Mouse (Mus musculus) embryonic facial prominence, embryonic 15.5 days (tissue): ENCODE data around the gene Myocd. TPM values are rescaled to one million over a fixed set of nuclear protein-coding genes. Genes with fewer than 3 reads are reported as not detected.

Experiments used
- ATAC-seq: fragments of 200-750 bp; cut with Nextera tagmentation; 2 replicates; pipeline ENCODE4 v1.8.0; 2017; ENCODE audit warnings: low read depth, moderate TSS enrichment; ENCODE audit not compliant: insufficient number of reproducible peaks, low FRiP score, low TSS enrichment
- H3K27ac ChIP-seq: fragments of 300-500 bp; sonication (generic); replicated peaks from 2 replicates; pipeline ENCODE4 v1.5.1; 2015; ENCODE audit warnings: mild to moderate bottlenecking, inconsistent platforms
- H3K27me3 ChIP-seq: fragments of 300-500 bp; sonication (generic); 2 replicates; pipeline ENCODE4 v1.6.1; 2015; ENCODE audit warnings: inconsistent platforms
- H3K36me3 ChIP-seq: fragments of 300-500 bp; sonication (generic); 2 replicates; pipeline ENCODE4 v1.6.1; 2015; ENCODE audit warnings: mild to moderate bottlenecking, inconsistent platforms
- H3K4me1 ChIP-seq: fragments of 300-500 bp; sonication (generic); 2 replicates; pipeline ENCODE4 v1.6.1; 2015; ENCODE audit warnings: inconsistent platforms
- H3K4me2 ChIP-seq: fragments of 300-500 bp; sonication (generic); replicated peaks from 2 replicates; pipeline ENCODE4 v1.6.1; 2015; ENCODE audit warnings: mild to moderate bottlenecking, inconsistent platforms
- H3K4me3 ChIP-seq: fragments of 300-500 bp; sonication (generic); replicated peaks from 2 replicates; pipeline ENCODE4 v1.5.1; 2015; ENCODE audit warnings: mild to moderate bottlenecking, inconsistent platforms
- H3K9ac ChIP-seq: fragments of 300-500 bp; sonication (generic); 2 replicates; pipeline ENCODE4 v1.6.1; 2015; ENCODE audit warnings: inconsistent platforms
- H3K9me3 ChIP-seq: fragments of 300-500 bp; sonication (generic); replicated peaks from 2 replicates; pipeline ENCODE4 v1.6.1; 2016; ENCODE audit warnings: inconsistent platforms
- WGBS: fragments of 180-500 bp; shearing (Covaris S2); methylation state at CpG from one replicate; pipeline ENCODE4 v1.1.7; 2015; 5-methylcytosine and 5-hydroxymethylcytosine counted together
- polyA plus RNA-seq: library from polyadenylated mRNA; unstranded; fragments of >200 nt; fragmentation: Nextera tagmentation; extraction: Ambion mirVana; gene quantifications from 2 replicates; pipeline ENCODE4 v1.2.1, GENCODE M21; 2015

Myocd gene
- polyA plus RNA-seq, 1 experiment from 2014 or later = 7.9 TPM

GRCm38 (mm10) chr11:65139030-65139429 is 130.8 kb downstream of the Myocd start:
- Histone ChIP-seq H3K27me3 (no peaks in the 10 kb centered on the region), H3K4me1 (no peaks in the 10 kb centered on the region), H3K9me3 (no peaks in the 10 kb centered on the region), H3K27ac (no peak overlapping the region), H3K4me2 (no peak overlapping the region), H3K9ac (no peak overlapping the region), H3K4me3 (no peak overlapping the region), H3K36me3 (no peaks in the 10 kb centered on the region)
- WGBS = 90% methylated on average over 3 of the region's 3 CpGs
- no peak for ATAC-seq

DNA sequence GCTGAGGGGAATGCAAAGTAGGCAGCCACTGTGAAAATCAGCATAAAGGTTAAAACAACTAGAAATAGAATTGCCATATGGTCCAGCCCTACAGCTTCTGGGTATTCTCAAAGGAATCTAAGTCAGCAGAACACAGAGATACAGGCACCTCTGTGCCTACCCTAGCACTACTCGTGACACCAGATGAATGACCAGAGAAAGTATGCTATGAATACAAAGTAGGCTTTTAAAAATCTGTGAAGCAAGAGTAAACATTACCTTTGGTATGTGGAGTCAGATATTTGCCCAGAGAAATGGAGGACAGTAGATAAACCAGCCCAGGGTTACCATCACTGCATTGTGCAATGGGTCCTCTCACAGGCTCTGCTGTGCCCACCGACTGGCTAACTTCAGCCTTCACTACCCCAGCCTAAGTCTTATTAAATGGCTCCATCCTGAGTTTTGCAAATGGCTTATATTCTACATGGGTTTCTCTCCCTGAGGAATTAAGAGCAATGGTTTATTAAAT is 132.6 kb downstream of the Myocd start:
- ATAC-seq = no peak
- Histone ChIP-seq H3K4me3 (no peak overlapping the region), H3K27me3 (no peaks in the 10 kb centered on the region), H3K9ac (no peak overlapping the region), H3K9me3 (no peaks in the 10 kb centered on the region), H3K27ac (no peak overlapping the region), H3K4me2 (no peak overlapping the region), H3K4me1 (no peaks in the 10 kb centered on the region), H3K36me3 (no peaks in the 10 kb centered on the region)
- 82% methylated on average over 2 of the region's 2 CpGs for WGBS

DNA sequence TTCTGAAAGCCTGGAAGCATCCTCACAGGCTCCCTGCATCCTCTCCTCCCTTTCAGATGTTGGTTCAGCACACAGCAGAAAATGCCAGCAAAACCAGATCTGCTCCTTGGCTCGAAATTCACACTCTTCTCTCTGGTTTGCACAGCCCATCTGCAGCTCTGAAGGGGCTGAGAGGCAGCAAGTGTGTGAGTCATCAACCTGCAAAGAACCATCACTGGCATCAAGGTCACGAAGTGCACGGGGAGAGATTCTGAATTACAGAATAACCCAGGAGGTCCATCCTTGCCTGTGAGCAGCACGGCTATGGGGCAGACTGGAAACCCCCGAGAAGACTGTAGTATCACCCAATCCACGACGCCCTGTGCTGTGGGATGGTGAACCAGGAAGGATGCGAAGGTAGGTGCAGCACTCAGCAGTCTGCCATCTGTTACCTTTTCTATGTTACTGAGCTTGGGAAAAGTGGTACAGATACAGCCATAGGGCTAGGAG is 134.5 kb downstream of the Myocd start:
- Histone ChIP-seq H3K9me3 (no peaks in the 10 kb centered on the region), H3K4me1 (no peaks in the 10 kb centered on the region), H3K27ac (no peak overlapping the region), H3K4me3 (no peak overlapping the region), H3K9ac (no peak overlapping the region), H3K27me3 (no peaks in the 10 kb centered on the region), H3K36me3 (no peaks in the 10 kb centered on the region), H3K4me2 (no peak overlapping the region)
- 82% methylated on average over 8 of the region's 8 CpGs for WGBS
- no peak for ATAC-seq

- H3K27me3 ChIP-seq = no peaks in the 10 kb centered on the region
- H3K27ac ChIP-seq = no peak overlapping the region
- H3K36me3 ChIP-seq = no peaks in the 10 kb centered on the region
- H3K4me1 ChIP-seq = no peaks in the 10 kb centered on the region
- 72% methylated on average over 4 of the region's 4 CpGs for WGBS
- no peaks in the 10 kb centered on the region for H3K9me3 ChIP-seq
- H3K4me3 ChIP-seq = no peak overlapping the region
- ATAC-seq = no peak
- no peak overlapping the region for H3K9ac ChIP-seq
- no peak overlapping the region for H3K4me2 ChIP-seq
Observed at GRCm38 (mm10) chr11:65133661-65134060, 136.1 kb downstream of the Myocd start.

DNA sequence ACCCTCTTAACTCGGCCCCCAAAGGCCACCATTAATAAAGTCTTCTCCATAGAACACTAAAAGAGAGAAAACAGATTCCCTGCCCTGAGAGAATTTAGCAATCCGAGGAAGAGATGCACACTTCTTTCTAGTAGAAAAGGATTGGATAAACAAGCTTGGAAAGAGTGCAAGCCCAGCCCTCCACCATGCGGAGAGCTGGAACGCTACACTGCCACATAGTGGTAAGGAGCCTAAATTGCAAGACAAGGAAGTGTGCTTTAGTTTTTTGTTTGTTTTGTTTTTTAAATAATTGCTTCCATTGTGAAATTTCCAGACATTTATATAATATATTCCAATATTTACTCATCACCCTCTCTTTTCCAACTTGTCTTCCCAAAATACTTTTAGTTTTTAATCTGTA is 140.7 kb downstream of the Myocd start:
- H3K9ac ChIP-seq = no peak overlapping the region
- no peaks in the 10 kb centered on the region for H3K36me3 ChIP-seq
- H3K4me3 ChIP-seq = no peak overlapping the region
- no peak overlapping the region for H3K27ac ChIP-seq
- no peaks in the 10 kb centered on the region for H3K9me3 ChIP-seq
- H3K27me3 ChIP-seq = no peaks in the 10 kb centered on the region
- ATAC-seq = no peak
- WGBS = 79% methylated on average over 4 of the region's 4 CpGs
- H3K4me1 ChIP-seq = no peaks in the 10 kb centered on the region
- H3K4me2 ChIP-seq = no peak overlapping the region

- ATAC-seq = no peak
- H3K9me3 ChIP-seq = no peaks in the 10 kb centered on the region
- H3K27me3 ChIP-seq = no peaks in the 10 kb centered on the region
- no peak overlapping the region for H3K4me2 ChIP-seq
- no peak overlapping the region for H3K4me3 ChIP-seq
- no peak overlapping the region for H3K9ac ChIP-seq
- WGBS = 75% methylated on average over 4 of the region's 4 CpGs
- H3K4me1 ChIP-seq = no peaks in the 10 kb centered on the region
- H3K36me3 ChIP-seq = no peaks in the 10 kb centered on the region
- no peak overlapping the region for H3K27ac ChIP-seq
Observed at GRCm38 (mm10) chr11:65128666-65129065, 141.1 kb downstream of the Myocd start.

- H3K4me2 ChIP-seq = no peak overlapping the region
- no peaks in the 10 kb centered on the region for H3K4me1 ChIP-seq
- H3K9me3 ChIP-seq = no peaks in the 10 kb centered on the region
- ATAC-seq = no peak
- H3K27me3 ChIP-seq = no peaks in the 10 kb centered on the region
- no peaks in the 10 kb centered on the region for H3K36me3 ChIP-seq
- H3K9ac ChIP-seq = no peak overlapping the region
- no peak overlapping the region for H3K27ac ChIP-seq
- no peak overlapping the region for H3K4me3 ChIP-seq
- WGBS = 56% methylated on average over 9 of the region's 9 CpGs
Observed at GRCm38 (mm10) chr11:65126566-65126965, 143.2 kb downstream of the Myocd start.

Other genes starting within 250 kb of the Myocd start
- gene 1700086D15Rik, start 110.1 kb downstream of the Myocd start, polyA plus RNA-seq = not detected in 2 replicates
- 6.6 and 6.8 TPM in 2 replicates for gene Arhgap44, start 107.0 kb downstream of the Myocd start, polyA plus RNA-seq